Mouse (Mus musculus) kidney, postnatal 36 days (tissue): ENCODE results near the gene Adgrf3.
A peak's percentile ranks its signal among the peaks of the same experiment; 100 is the strongest.
"Not testable (repeated sequence)": the region's sequence is repeated elsewhere in the genome, so short reads cannot be mapped to it uniquely, and the experiment has no call there.

Experiments
- DNase-seq, 2 experiments: peaks; one replicate each; pipeline ENCODE4 v3.0.0; 2021 to 2022; ENCODE audit warnings: mixed read lengths in 2 of 2

Gene Adgrf3

GRCm38 (mm10) chr5:30205493-30205892 lies at the start of gene Adgrf3:
TSS of gene Adgrf3 (minus strand) at chr5:30205722.
- DNase-seq: no peak

DNA sequence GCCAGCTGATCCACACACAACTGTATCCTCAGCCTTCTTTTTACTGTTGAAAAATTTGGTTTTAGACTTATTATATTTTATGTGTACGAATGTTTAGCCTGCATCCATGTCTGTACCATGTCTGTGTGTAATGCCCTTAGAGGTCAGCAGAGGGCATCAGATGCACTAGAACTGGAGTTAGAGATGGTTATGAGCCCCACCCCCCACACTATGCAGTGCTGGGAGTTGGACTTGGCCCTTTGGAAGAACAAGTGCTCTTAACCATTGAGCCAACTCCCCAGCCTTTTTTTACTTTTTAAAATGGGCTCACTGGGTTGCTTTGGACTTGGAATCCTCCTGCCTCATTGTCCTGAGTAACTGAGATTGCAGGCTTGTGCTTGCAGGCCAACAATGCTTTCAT lies 42.1 kb upstream of the Adgrf3 start:
- DNase-seq: peak; percentile 10 to 50

GRCm38 (mm10) chr5:30245861-30246416 lies 40.4 kb upstream of the Adgrf3 start:
- DNase-seq: no peak

DNA sequence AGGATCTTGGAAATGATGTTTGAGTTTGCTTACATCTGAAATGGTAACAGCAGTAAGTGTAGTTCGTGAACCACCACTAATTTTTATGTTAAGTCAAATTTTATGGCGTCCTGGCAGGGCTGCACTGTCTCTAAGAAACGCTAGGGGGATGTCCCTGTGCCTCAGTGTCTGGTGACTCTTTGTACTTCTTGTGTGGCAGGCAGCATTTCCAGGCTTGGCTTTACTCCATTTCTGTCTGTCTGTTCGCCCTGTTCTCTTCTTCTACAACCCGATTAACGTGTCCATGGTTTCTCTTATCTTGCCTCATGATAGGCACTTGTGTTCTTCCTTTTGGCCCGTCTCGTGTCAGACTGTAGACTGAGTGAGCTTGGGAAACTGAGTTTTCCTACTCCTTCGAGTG lies 38.2 kb upstream of the Adgrf3 start:
- DNase-seq: peak in 1 of 2 experiments; percentile 12

GRCm38 (mm10) chr5:30242410-30242809 lies 36.9 kb upstream of the Adgrf3 start:
- DNase-seq: no peak

- no peak for DNase-seq
These were observed 35.0 kb upstream of the Adgrf3 start for GRCm38 (mm10) chr5:30240552-30240951.

DNA sequence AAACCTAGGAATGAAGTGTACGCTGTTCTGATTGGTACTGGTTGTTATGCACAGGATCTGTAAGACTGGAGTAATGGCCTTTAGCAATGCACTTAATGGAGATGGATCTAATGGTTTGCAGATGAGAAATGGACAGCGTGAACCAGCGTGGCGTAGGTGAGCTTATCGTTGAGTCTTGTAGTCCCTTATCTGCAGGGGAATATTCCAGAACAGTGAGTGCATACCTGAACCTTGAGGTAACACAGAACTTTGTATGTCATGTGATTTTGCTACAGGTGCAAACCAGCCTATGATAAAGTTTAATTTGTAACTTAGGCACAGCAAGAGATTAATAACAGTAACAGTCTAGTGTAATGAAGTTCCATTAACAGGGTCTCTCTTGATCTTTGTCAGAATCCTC lies 33.0 kb upstream of the Adgrf3 start:
- no peak for DNase-seq

DNA sequence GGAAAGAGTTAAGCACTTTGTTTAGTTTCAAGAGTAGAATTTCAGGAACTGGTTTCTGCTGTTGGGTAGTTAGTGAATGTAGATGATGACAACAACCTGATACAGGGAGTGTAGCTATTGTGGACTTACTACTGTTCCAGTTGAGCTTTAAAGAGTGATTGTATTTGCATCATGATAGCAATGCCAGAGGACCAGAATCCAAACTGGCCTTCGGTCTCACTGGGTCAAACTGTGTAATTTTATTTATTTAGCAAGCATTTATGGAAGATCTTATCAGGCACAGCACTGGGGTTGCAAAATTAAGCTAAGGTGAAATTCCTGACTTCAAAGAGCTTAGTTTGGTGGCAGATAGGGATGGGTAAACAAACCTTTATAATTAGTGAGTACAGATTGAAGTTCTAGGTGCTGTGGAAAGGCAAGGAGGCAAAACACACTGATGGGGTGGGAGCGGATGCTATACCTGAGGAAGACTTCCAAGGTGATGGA lies 30.2 kb upstream of the Adgrf3 start:
- DNase-seq: no peak

GRCm38 (mm10) chr5:30233979-30234378 lies 28.5 kb upstream of the Adgrf3 start:
- DNase-seq: no peak

DNA sequence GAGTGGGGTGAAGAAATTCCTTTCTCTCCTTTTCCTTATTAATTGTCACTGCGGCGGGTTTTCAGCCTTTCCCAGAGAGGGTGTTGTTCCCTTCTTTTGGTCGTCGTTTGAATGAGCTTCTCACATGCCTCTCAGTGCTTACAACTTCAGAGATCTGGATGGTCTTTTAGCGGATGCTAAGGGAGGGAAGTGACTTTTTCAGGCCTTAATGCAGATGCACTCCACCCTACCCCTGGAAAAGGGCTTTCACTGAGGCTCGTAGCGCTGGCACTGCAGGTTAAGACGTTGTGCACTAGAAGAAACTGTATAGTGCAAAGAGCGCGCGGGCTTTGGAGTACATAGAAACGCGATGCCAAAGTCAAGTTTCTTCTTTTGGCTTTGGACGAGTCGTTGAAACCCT lies 27.5 kb upstream of the Adgrf3 start:
- DNase-seq: peak in 1 of 2 experiments; percentile 30

GRCm38 (mm10) chr5:30232271-30232971 lies 26.9 kb upstream of the Adgrf3 start, which contains the start of gene Selenoi:
TSS of gene Selenoi (plus strand) at chr5:30232581.
- DNase-seq: peak; percentile 99

GRCm38 (mm10) chr5:30231891-30232270 lies 26.4 kb upstream of the Adgrf3 start:
- DNase-seq: no peak

GRCm38 (mm10) chr5:30230901-30231300 lies 25.4 kb upstream of the Adgrf3 start:
- peak in 1 of 2 experiments; percentile 55 for DNase-seq

GRCm38 (mm10) chr5:30222681-30223080 lies 17.2 kb upstream of the Adgrf3 start:
- DNase-seq: no peak

DNA sequence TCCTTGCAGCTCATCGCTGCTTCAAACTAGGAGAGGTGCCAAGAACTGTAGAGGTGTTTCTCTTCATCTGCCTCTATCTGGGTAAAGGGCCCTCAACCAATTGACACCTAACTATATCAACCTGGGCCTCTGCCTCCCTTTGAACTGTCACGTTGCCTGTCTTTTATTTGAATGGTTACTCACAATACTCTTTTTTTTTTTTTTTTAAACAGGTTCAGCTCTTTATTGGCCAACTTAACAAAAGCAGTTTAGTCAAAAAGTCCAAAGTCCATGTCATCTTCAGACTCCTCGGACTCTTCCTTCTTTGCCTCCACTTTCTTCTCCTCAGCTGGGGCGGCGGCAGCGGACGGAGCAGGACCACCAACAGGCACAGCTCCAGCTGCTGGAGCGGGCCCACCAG lies 15.1 kb upstream of the Adgrf3 start:
- DNase-seq: no peak

DNA sequence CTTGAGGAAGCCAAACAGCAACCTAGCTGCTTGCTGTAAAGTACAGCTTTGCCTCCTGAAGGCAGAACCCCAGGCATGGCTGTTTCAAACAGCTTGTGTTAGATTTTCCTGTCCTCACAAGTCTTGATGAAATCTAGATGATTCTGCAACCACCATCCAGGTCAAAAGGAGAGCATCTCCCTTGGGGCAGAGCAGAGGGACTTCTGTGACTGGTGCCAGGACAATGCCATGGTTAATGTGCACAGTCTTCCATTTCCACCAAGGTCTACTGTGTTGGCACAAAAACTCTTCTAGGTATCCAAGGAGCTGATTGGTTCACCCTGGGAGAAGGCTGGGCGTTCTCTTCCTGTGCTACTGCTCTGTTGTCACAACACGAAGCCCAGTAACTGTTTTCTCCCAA lies 14.2 kb upstream of the Adgrf3 start:
- no peak for DNase-seq

- DNase-seq: no peak
These were observed 10.4 kb upstream of the Adgrf3 start for GRCm38 (mm10) chr5:30215970-30216369.

GRCm38 (mm10) chr5:30214889-30215288 lies 9.4 kb upstream of the Adgrf3 start:
- DNase-seq: peak; percentile 50 to 82

- DNase-seq: not testable (repeated sequence)
These were observed 5.2 kb upstream of the Adgrf3 start for GRCm38 (mm10) chr5:30210758-30211157.

DNA sequence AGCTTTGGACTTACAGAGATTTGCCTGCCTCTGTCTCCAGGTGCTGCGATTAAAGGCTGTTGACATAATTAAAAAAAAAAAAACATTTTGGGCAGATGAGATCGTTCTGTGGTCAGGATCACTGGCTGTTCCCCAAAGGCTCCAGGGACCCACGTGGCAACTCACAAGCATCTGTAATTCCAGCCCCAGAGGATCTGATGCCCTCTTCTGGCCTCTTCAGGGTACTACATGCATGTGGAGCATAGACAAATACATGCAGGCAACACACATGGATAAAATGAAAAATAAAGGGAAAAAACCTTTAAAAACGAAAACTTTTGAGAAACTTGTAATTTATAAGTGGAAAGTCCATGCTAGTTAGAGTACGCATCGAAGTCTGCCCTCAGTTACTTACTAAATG lies 1.8 kb upstream of the Adgrf3 start:
- peak; percentile 14 to 56 for DNase-seq

- no peak for DNase-seq
These were observed 488 bp downstream of the Adgrf3 start for GRCm38 (mm10) chr5:30205034-30205433.

DNA sequence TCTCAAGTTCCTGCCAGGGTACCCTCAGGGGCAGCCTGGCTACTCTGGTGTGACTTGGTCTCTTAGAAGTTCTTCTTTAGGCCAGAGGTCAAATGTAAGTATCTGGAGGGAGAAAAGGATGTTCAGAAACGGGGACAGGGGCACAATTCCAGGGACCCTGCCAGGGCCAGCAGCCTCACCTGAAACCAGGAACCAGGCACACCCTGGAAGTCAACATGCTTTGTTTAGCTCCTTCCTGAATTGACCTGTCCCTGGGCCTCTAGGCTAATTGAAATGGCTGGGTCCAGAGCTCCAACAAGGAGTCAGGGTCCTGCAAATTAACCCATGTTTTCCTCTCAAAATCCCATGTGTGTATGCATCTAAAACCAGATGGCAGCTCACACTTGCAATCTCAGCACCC lies 1.1 kb downstream of the Adgrf3 start:
- DNase-seq: no peak

- DNase-seq: no peak
These were observed 2.2 kb downstream of the Adgrf3 start for GRCm38 (mm10) chr5:30203216-30203885.

DNA sequence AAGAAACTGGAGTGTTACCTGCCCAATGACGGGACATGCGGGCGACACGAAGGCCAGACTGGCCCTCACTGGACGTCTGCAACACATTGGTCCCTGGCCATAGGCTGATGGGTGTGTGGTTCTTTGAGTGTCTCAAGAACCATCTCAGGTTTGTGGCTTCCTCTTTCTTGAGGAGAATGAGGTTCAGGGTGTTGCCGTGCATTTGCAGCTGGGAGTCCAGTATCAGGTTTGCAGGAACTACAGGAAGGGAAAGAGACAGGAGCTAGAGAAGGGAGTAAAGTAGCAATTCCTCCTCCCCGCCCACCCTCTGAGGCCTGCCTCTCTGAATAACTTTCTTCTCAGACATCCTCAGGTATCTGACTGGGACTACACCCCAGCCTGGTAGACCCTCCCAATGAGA lies 3.3 kb downstream of the Adgrf3 start:
- no peak for DNase-seq
